Mouse (Mus musculus): ENCODE data around the gene Mthfd2l. TPM values are rescaled to one million over a fixed set of nuclear protein-coding genes. Genes with fewer than 3 reads are reported as not detected.

Mthfd2l gene
- 69.0 and 70.5 TPM in 2 replicates for polyA plus RNA-seq (2015; fragmentation: Nextera tagmentation; extraction: Ambion mirVana)

GRCm38 (mm10) chr5:90930971-90931851 lies at the start of gene Mthfd2l:
Mthfd2l (plus strand) TSS chr5:90931117.
- peak; percentile 97 for ATAC-seq (replicated peaks)
- 1% methylated on average over 68 of the region's 79 CpGs for WGBS
- H3K9me3 ChIP-seq: no peaks in the 10 kb centered on the region
- peak within 1 kb of the TSS; percentile 98 for H3K27ac ChIP-seq (replicated peaks)
- H3K9ac ChIP-seq (replicated peaks): peak within 1 kb of the TSS; percentile 93
- H3K4me1 ChIP-seq: peaks cover 9% of the 10 kb centered on the region
- H3K27me3 ChIP-seq: no peaks in the 10 kb centered on the region
- 0 out of 2 replicates have a peak, but pooled peaks cover 4% of the 10 kb centered on the region for H3K36me3 ChIP-seq
- H3K4me3 ChIP-seq: peak within 1 kb of the TSS; percentile 75
- H3K4me2 ChIP-seq (replicated peaks): peak within 1 kb of the TSS; percentile 52

DNA sequence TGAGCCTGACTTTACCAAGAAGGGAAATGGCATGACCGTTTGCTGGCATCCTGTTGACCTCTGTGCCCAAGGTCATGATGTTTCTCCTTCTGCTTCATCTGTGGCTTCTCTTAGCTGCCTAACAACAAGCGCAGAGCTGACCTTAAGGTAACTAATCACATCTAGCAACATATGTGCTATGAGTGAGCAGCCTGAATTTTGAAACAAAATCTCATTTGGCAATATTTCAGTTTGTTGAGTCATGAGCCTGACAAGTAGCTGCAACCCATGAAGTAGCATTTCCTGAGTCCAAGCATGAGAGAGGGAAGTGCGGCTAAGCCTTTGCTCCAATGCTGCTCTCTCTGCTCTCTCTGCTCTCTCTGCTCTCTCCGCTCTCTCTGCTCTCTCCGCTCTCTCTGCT lies 49.2 kb upstream of the Mthfd2l start:
- Histone ChIP-seq H3K36me3 (no peaks in the 10 kb centered on the region), H3K4me2 (replicated peaks) (no peak overlapping the region), H3K4me3 (no peak overlapping the region), H3K4me1 (no peaks in the 10 kb centered on the region), H3K9ac (replicated peaks) (no peak overlapping the region), H3K9me3 (no peaks in the 10 kb centered on the region), H3K27me3 (no peaks in the 10 kb centered on the region), H3K27ac (replicated peaks) (no peak overlapping the region)
- 90% methylated on average over 5 of the region's 5 CpGs for WGBS
- ATAC-seq (replicated peaks): no peak

GRCm38 (mm10) chr5:90882146-90882545 lies 48.8 kb upstream of the Mthfd2l start:
- Histone ChIP-seq H3K4me1 (no peaks in the 10 kb centered on the region), H3K36me3 (no peaks in the 10 kb centered on the region), H3K27ac (replicated peaks) (no peak overlapping the region), H3K9me3 (no peaks in the 10 kb centered on the region), H3K4me2 (replicated peaks) (no peak overlapping the region), H3K9ac (replicated peaks) (no peak overlapping the region), H3K27me3 (no peaks in the 10 kb centered on the region), H3K4me3 (no peak overlapping the region)
- no peak for ATAC-seq (replicated peaks)
- 78% methylated on average over 5 of the region's 5 CpGs for WGBS

- ATAC-seq (replicated peaks): 0 out of 2 replicates have a peak, but pooled peaks have one; percentile 29
- H3K27ac ChIP-seq (replicated peaks): no peak overlapping the region
- no peak overlapping the region for H3K4me2 ChIP-seq (replicated peaks)
- H3K9me3 ChIP-seq: no peaks in the 10 kb centered on the region
- H3K4me3 ChIP-seq: no peak overlapping the region
- H3K4me1 ChIP-seq: no peaks in the 10 kb centered on the region
- no peak overlapping the region for H3K9ac ChIP-seq (replicated peaks)
- no peaks in the 10 kb centered on the region for H3K36me3 ChIP-seq
- H3K27me3 ChIP-seq: no peaks in the 10 kb centered on the region
- WGBS: 69% methylated on average over 2 of the region's 2 CpGs
Measured at GRCm38 (mm10) chr5:90884628-90885242, 46.2 kb upstream of the Mthfd2l start.

- Histone ChIP-seq H3K9ac (replicated peaks) (no peak overlapping the region), H3K27me3 (no peaks in the 10 kb centered on the region), H3K27ac (replicated peaks) (no peak overlapping the region), H3K4me3 (no peak overlapping the region), H3K4me2 (replicated peaks) (no peak overlapping the region), H3K4me1 (peaks cover 10% of the 10 kb centered on the region), H3K36me3 (no peaks in the 10 kb centered on the region), H3K9me3 (no peaks in the 10 kb centered on the region)
- WGBS: 70% methylated on average over 5 of the region's 5 CpGs
- ATAC-seq (replicated peaks): no peak
Measured at GRCm38 (mm10) chr5:90888661-90889060, 42.3 kb upstream of the Mthfd2l start.

DNA sequence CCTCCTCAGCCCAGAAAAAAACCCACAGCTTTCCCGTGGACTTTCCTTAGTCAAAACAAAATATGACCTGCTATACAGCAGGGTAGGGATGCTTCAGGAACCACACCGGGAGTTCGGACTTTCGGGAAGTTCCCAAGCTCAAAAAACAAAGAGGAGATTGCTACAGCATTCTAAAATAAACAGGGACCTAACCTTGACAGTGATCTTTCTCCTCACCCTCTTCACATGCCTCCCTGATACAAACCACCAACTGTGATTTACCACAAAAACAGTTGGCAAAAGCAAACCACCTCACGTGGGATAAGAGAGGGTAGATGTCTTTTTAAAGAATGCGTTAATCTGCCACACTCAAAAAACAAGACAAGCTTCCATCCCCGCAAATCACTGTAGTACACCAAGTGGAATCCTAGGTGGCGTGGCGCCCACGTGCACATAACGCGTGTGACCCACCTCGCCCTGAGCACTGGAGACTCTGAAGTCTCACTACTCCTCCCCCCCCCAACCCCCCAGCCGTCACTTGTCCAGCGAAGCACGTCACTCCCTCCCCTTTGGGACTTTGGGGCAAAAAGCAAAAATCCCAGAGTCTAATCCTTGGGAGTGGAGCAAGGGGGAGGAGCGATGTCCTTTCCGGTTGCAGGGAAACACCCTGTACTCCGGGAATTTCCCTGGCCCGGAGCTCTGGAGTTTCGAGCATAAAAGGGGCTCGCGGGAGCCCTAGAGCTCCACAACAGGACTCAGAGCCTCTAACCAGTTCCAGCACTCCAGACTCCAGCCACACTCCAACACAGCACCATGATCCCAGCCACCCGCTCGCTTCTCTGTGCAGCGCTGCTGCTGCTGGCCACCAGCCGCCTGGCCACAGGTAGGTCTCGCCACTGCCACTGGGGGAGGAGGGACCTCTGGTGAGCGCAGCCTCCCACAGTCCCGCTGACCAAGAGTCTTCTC lies 40.1 kb upstream of the Mthfd2l start, which contains the start of gene Cxcl1:
TSS of gene Cxcl1 (plus strand) at position 723 of the 945 bp plus-strand sequence.
- WGBS: 8% methylated on average over 30 of the region's 30 CpGs
- no peaks in the 10 kb centered on the region for H3K27me3 ChIP-seq
- ATAC-seq (replicated peaks): peak; percentile 86

DNA sequence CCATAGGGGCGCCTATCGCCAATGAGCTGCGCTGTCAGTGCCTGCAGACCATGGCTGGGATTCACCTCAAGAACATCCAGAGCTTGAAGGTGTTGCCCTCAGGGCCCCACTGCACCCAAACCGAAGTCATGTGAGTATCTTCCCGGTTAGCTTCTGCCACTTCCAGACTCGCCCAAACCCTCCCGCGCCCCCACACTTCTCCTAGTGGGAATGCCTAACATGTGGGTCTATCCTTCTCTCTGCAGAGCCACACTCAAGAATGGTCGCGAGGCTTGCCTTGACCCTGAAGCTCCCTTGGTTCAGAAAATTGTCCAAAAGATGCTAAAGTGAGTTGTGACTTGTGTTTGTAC lies 39.5 kb upstream of the Mthfd2l start:
- Histone ChIP-seq H3K4me2 (replicated peaks) (peak overlapping the region; percentile 64), H3K27ac (replicated peaks) (no peak overlapping the region), H3K4me3 (peak overlapping the region; percentile 45), H3K27me3 (no peaks in the 10 kb centered on the region), H3K4me1 (peaks cover 10% of the 10 kb centered on the region), H3K36me3 (no peaks in the 10 kb centered on the region), H3K9me3 (no peaks in the 10 kb centered on the region), H3K9ac (replicated peaks) (peak overlapping the region; percentile 40; the same call in 1 of the 2 replicates)
- WGBS: 27% methylated on average over 10 of the region's 10 CpGs
- no peak; the same call in none of the 2 replicates for ATAC-seq (replicated peaks)

More for the DNA sequence above, 40.1 kb upstream of the Mthfd2l start, which contains the start of gene Cxcl1:
- peak within 1 kb of the TSS; percentile 45 for H3K4me3 ChIP-seq
- no peaks in the 10 kb centered on the region for H3K36me3 ChIP-seq
- H3K4me1 ChIP-seq: peaks cover 10% of the 10 kb centered on the region
- peak within 1 kb of the TSS; percentile 64 for H3K4me2 ChIP-seq (replicated peaks)
- H3K9ac ChIP-seq (replicated peaks): peak within 1 kb of the TSS; percentile 40; the same call in 1 of the 2 replicates
- no peaks in the 10 kb centered on the region for H3K9me3 ChIP-seq
- H3K27ac ChIP-seq (replicated peaks): no peak within 1 kb of the TSS

DNA sequence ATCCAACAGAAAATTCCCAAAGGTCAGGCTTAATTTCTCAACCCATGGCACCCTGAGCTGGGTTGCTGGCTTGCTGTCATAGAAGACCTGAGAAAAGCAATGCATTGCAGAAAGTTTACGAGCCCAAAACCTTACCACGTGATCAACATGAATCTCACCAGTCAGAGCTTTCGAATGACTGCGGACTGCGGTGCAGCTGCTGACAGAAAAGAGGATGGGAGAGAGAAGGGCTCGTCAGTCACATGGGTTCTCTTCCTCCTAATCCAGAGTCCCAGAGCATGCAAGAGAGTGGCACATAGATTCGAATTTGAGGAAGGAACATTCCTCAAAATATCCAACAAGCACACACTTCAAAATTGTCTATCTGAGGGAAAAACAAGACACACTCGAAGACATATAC lies 36.7 kb upstream of the Mthfd2l start:
- ATAC-seq (replicated peaks): no peak

GRCm38 (mm10) chr5:90897429-90897828 lies 33.5 kb upstream of the Mthfd2l start:
- 77% methylated on average over 3 of the region's 3 CpGs for WGBS
- Histone ChIP-seq H3K9me3 (no peaks in the 10 kb centered on the region), H3K9ac (replicated peaks) (no peak overlapping the region), H3K4me2 (replicated peaks) (no peak overlapping the region), H3K4me3 (no peak overlapping the region), H3K36me3 (no peaks in the 10 kb centered on the region), H3K27me3 (no peaks in the 10 kb centered on the region), H3K27ac (replicated peaks) (no peak overlapping the region), H3K4me1 (peaks cover 8% of the 10 kb centered on the region)
- no peak for ATAC-seq (replicated peaks)

More for the DNA sequence above, 36.7 kb upstream of the Mthfd2l start:
- peaks cover 10% of the 10 kb centered on the region for H3K4me1 ChIP-seq
- H3K4me3 ChIP-seq: no peak overlapping the region
- 77% methylated on average over 8 of the region's 8 CpGs for WGBS
- no peaks in the 10 kb centered on the region for H3K36me3 ChIP-seq
- no peaks in the 10 kb centered on the region for H3K9me3 ChIP-seq
- no peak overlapping the region for H3K4me2 ChIP-seq (replicated peaks)
- H3K27ac ChIP-seq (replicated peaks): no peak overlapping the region
- no peaks in the 10 kb centered on the region for H3K27me3 ChIP-seq
- no peak overlapping the region for H3K9ac ChIP-seq (replicated peaks)

GRCm38 (mm10) chr5:90899308-90899707 lies 31.6 kb upstream of the Mthfd2l start:
- H3K27ac ChIP-seq (replicated peaks): no peak overlapping the region
- H3K9ac ChIP-seq (replicated peaks): no peak overlapping the region
- 85% methylated on average over 5 of the region's 5 CpGs for WGBS
- no peak for ATAC-seq (replicated peaks)
- H3K27me3 ChIP-seq: peaks cover 4% of the 10 kb centered on the region; the same call in 1 of the 2 replicates
- H3K36me3 ChIP-seq: no peaks in the 10 kb centered on the region
- no peak overlapping the region for H3K4me2 ChIP-seq (replicated peaks)
- no peak overlapping the region for H3K4me3 ChIP-seq
- H3K4me1 ChIP-seq: peaks cover 17% of the 10 kb centered on the region
- H3K9me3 ChIP-seq: no peaks in the 10 kb centered on the region

DNA sequence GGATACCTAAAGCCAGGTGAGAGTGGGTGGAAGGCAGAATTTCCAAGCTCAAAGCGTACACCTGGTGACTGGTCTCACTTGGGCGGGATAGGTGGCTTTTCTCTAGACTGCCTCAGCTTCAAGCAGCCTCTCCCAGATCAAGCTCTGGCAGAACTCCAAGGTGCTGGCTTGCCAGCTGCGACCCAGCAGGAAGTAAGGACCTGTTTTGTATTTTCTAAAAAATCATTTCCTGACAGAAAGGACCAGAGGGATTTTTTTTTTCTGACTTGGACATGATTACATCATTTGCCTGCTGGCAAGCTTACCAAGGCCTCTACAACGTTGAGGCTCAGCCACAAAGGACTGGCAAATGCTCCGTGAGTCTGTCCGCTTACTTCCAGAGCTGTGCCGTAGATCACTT lies 30.8 kb upstream of the Mthfd2l start:
- 34% methylated on average over 7 of the region's 7 CpGs for WGBS
- ATAC-seq (replicated peaks): no peak
- Histone ChIP-seq H3K9me3 (no peaks in the 10 kb centered on the region), H3K4me3 (no peak overlapping the region), H3K9ac (replicated peaks) (no peak overlapping the region), H3K4me1 (peaks cover 17% of the 10 kb centered on the region), H3K4me2 (replicated peaks) (no peak overlapping the region), H3K27ac (replicated peaks) (no peak overlapping the region), H3K27me3 (peaks cover 4% of the 10 kb centered on the region; the same call in 1 of the 2 replicates), H3K36me3 (no peaks in the 10 kb centered on the region)

Data from forebrain, embryonic 15.5 days (tissue).